Mouse (Mus musculus) bone marrow, adult 2 months (tissue): ENCODE measurements around the gene Slc12a3.

Source experiments
- CTCF ChIP-seq: fragments of 200-500 bp; IDR thresholded peaks from 2 replicates; pipeline ENCODE4 v1.5.1; 2011; ENCODE audit warnings: low read length, control low read depth; ENCODE audit not compliant: control insufficient read depth, insufficient read depth
- POLR2A ChIP-seq: fragments of 200-500 bp; IDR thresholded peaks from 2 replicates; pipeline ENCODE4 v1.6.1; 2011; ENCODE audit warnings: low read depth, mild to moderate bottlenecking, control low read depth, low read length, borderline replicate concordance; ENCODE audit not compliant: control insufficient read depth

DNA sequence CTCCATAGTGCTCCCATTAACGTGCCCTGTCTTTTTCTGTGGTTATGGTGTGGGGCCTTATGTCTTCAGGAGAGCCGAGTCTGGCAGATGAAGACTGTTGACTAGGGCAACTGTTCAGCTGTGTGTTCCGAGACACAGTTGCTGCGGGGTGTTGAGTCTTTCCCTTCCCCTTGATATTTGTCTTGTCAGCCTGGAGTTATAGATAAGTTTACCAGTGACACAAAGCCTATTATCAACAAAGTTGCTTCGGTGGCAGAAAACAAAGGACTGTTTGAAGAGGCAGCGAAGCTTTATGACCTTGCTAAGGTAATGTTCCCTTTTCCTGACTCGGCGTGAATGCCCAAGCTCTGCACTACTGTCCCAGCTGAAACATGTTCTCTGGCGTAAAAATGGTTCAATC, 21.3 kb upstream of the Slc12a3 start:
- TF ChIP-seq CTCF (no peak), POLR2A (no peak)
